Mouse (Mus musculus) heart, postnatal 10 days (tissue): ENCODE measurements around the gene Gm45234. TPM values are rescaled to one million over a fixed set of nuclear protein-coding genes. Genes with fewer than 3 reads are reported as not detected.
"Not testable (repeated sequence)": the region's sequence is repeated elsewhere in the genome, so short reads cannot be mapped to it uniquely, and the experiment has no call there.

Experiments used
- DNase-seq, 2 experiments: peaks; one replicate each; pipeline ENCODE4 v3.0.0; 2021
- intact Hi-C: fragments of 180-260 bp; cut with DNase I; formaldehyde crosslinking; loops from one replicate; pipeline ENCODE4 v1.15.1; 2025
- total RNA-seq, 2 experiments: library from RNA; stranded (reverse); gene quantifications; 2 replicates each; pipeline ENCODE4 v1.2.3; 2021

The Gm45234 gene
- under 1 TPM in 1 of 2 experiments, not detected in 1; 0.98 TPM for total RNA-seq

DNA sequence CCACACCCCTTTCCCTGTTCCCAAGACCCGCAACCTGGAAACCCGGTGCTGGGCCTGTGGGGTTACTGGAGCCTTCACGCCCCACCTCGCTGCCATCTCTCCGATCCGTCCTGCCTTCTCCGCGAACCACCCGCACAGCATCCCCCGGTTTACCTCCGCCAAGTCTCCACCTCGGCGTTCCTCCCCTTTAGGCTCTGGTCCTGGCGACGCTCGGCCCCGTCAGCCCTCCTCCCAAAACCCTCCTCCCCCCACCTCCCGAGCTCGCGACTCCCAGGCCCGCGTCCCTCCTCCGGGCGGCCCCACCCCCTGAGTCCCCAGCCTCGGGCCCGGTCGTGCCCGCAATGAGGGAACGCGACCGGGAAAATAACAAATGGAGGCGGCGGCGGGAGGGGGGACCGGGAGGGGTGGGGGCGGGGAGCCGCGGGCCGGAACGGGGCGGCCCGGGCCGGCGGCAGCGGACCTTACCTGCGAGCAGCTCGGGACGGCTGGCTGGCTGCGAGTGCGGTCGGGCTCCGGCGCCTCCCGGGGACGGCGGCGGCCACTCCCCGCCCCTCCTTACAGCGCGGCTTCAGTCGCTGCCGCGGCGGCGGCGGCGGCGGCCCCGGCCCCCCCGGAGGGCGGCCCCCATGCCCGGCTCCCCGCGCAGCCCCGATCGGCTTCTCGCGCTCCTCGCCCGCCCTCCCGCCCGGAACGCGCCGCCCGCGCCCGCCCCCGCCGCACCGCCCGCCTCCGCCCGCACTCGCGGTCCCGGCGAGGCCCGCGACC, at the start of gene Gm45234, which contains the start of gene Atn1:
Gm45234 (minus strand) TSS at position 191 of the 765 bp plus-strand sequence.
Atn1 (minus strand) TSS at position 694 of the 765 bp plus-strand sequence.
- DNase-seq, result peak; percentile 79 to 82
- intact Hi-C loops, result loop anchor here (5.0 to 10.0 kb wide), 3 partner anchors 51 to 261 kb away; partner anchors contain the start of genes C1rl, Lpcat3 and Spsb2

DNA sequence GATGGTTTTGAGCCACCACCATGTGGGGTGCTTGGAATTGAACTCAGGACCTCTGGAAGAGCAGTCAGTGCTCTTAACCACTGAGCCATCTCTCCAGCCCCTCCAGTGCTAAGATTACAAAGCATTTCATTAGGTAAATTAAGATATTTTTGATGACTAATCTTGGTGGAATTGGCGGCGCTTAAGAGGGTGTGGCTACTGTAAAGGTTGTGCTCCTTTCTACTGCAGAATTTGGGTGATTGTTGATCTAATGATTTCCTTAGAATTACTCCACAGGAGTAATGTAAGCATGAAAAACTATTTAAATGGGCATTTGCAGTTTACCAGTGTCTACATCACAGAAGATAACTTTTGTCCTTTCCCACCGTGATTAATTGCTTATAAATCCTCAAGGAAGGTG, 48.5 kb upstream of the Gm45234 start:
- intact Hi-C loops, result no loop called here
- no peak for DNase-seq

DNA sequence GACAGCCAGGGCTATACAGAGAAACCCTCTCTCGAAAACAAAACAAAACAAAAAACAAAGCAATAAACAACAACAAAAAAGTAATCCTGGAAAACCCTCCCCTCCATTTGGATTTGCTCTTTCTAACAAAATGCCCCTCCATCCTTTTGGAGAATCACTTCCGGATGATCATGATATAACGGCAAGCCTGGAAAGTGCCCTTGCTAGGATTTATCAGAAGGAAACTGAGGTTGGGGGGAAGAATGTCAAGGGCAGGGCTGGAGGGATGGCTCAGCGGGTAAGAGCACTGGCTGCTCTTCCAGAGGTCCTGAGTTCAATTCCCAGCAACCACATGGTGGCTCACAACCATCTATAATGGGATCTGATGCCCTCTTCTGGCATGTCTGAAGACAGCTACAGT, 47.9 kb upstream of the Gm45234 start:
- intact Hi-C loops, result not testable (repeated sequence)

DNA sequence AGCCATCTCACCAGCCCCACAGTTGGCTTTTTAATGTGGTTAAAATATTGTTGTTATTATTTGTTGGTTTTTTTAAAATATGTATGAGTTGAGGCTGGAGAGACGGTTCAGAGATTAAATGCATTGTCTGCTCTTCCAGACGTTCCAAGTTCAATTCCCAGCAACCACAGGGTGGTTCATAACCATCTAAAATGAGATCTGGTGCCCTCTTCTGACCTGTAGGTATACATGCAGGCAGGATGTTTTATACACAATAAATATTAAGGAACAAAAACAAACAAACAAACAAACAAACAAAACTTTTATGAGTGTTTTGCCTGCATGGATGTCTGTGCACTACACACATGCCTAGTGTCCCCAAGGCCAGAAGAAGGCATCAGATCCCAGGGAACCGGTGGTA, 47.2 kb upstream of the Gm45234 start:
- intact Hi-C loops, result no loop called here
- no peak for DNase-seq

More for the DNA sequence above, 47.9 kb upstream of the Gm45234 start:
- not testable (repeated sequence) for DNase-seq

DNA sequence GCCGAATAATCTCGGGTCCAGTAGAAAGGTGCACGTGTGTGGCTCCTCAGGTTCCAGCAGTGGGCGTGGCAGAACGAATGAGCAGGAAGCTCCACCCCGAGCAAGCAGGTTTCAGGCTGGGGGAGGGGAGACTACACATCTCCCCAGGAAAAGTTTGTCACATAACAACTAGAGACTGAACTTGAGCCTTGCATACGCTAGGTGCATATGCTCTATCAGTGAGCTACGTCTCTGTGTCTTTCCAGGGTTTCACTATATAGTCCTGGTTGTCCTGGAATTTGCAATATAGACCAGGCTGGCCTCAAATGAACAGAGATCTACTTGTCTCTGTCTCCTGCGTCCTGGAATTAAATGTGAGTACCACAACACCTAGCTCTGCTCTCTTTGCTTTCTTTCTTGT, 46.6 kb upstream of the Gm45234 start:
- intact Hi-C loops, result not testable (repeated sequence)

DNA sequence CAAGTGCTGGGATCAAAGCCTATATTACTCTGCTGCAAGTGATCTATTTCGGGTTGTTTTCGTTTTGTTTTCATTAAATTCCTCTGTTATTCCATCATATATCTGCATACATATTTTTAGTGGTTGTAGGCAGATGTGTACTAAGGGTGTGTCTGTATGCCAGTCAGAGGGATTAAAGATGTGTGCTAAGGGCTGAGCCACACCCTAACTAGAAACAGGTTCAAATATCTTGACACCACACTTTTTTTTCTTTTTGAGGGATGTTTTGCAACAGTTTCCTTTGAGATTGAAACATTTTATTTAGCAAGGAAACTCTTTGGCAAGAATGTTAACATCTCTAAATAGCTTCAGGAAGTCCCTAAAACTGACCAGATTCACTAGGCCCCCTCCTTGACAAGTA, 40.4 kb upstream of the Gm45234 start:
- no peak for DNase-seq
- intact Hi-C loops, result no loop called here

More for the DNA sequence above, 46.6 kb upstream of the Gm45234 start:
- DNase-seq, result not testable (repeated sequence)

DNA sequence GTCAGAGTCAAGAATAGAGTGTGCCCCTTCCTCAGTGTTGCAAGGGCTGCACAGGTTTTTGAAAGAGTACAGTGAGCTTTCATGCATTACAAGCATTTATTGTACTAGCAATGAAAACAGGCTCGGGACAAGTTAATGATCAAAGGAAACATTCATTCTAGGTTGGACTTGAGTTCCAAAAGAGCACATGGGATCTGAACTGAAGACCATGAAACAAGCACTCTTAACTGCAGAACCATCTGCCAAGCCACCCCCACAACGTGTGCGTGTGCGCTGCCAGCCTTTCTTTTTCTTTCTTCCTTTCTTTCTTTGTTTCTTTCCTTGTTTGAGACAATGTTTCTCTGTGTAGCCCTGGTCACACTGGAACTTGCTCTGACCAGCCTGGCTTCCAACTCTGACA, 40.0 kb upstream of the Gm45234 start:
- DNase-seq, result no peak
- intact Hi-C loops, result no loop called here

DNA sequence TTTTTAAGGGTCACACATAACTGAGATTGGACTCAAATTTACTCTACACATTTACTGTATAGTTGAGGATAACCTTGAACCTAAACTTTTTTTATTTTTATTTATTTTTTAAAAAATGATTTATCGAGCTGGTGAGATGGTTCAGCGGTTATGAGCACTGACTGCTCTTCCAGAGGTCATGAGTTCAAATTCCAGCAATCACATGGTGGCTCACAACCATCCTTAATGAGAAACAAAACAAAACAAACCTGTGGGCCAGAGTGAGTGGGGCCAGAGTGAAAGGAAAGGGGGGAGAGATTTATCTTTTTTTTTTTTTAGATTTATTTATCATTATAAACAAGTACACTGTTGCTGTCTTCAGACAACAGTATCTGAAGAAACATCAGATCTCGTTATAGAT, 36.1 kb upstream of the Gm45234 start:
- intact Hi-C loops, result no loop called here
- DNase-seq, result no peak

DNA sequence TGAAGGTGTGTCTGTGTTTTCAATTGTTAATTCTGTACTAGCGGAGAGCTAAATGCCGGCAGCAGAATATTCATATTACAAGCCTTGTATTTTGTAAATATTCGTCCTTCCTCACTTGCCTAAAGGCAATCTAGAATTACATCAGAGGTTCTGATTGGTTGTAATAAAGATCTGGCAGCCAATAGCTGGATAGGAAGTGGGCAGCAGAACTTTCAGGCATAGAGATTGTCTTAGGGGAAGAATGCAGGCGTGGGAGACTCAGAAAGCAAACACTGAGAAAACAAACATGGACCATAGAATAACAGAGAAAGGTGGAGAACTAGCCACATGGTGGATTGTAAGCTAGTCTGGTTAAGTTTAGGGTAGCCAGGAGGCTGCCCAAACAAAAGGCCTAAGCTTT, 34.3 kb upstream of the Gm45234 start:
- intact Hi-C loops, result no loop called here
- no peak for DNase-seq

DNA sequence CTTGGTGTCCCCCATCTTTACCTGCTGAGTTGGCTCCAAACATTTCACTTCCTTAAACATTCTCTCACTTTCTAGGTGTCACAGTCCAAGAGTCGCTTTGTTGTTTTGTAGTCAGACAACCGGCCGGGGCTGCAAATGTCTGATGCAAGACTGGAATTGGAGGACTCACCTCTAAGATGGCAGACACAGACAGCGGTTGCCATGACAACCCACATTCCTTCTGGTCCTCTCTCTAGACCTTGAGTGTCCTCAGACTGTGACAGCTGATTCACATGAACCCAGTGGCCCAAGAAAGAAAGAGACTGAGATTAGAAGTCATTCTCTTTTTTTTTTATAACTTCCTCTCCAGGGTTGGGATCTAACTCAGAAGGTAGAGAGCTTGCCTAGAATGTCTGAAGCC, 33.7 kb upstream of the Gm45234 start:
- intact Hi-C loops, result no loop called here
- no peak for DNase-seq

DNA sequence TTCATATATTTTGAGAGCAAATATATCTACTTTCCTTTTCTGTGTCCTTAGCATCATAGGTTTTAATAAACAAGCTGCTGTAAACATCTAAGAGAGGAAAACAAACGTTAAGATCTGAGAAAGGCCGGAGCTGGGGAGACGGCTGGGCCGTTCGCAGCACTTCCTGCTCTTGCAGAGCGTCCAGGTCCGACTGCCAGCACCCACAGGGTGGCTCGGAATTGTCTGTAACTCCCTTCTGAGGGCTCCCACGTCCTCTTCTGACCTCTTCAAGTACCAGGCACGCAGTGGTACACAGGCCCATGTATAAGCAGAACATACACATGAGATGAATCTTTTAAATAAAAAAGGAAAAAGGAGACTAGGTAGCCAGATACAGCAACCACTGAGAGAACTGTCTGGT, 31.9 kb upstream of the Gm45234 start:
- DNase-seq, result no peak
- intact Hi-C loops, result no loop called here

DNA sequence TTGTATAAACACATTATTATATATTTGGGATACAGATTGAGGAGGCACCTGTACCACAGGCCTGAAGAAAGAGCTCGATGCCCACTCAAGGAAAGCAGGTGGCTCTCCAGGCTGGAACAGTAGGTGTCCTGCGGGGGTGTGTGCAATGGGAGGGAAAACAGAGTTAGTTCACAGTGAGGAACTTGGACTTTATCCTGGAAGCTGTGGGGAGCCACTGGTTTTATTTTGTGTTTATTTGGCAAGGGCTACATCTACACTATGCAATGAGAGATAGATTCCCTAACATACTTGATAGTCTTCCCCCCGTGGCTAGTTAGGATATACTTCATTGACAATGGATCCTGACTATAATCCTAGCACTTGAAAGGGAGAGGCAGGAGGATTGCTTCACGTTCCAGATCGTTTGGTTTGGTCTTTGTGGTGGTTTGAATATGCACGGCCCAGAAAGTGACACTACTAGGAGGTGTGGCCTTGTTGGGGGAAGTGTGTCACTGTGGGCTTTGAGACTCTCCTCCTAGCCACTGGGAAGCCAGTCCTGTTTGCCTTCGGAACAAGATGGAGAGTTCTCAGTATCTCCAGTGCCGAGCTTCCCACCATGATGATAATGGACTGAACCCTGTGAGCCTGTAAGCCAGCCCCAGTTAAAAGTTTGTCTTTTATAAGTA, 31.1 kb upstream of the Gm45234 start:
- no peak for DNase-seq
- intact Hi-C loops, result no loop called here

DNA sequence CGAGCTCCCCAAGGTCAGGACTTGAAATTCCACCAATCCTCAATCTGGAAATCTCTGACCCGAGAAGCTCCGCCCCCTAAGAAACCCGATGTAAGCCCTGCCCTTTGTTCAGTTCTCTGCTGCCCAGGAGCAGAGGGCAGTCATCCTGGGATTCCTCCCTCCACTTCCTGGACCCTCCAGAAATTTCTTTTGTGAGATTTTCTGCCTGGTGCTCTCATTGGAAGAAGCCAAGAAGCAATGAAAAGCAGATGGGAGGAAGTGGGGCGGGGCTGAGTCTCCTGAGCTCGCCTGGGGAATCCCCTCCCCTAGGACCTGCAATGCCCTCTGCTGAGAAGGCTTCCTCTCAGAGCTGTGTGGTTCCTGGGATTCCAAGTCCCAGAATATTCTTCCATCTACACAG, 26.6 kb upstream of the Gm45234 start:
- intact Hi-C loops, result no loop called here
- DNase-seq, result peak; percentile 34 to 56

DNA sequence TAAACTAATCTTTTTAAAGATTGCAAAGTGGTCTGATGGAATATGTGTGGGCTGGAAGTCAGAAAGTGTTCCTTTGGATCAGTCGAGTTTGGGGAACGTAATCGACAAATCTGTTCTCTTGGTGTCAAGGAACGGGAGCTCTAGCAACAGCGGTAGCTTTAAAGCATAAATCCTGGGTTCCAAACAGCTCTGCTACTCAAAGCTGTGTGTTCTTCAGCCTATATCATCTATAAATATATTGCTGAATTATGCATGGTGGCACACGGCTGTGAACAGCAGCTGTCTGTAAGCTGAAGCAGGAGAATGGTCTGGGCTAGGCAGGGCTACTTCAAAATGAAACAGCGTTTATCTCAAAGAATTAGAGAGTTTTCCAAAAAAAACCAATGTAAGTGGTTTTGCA, 25.1 kb upstream of the Gm45234 start:
- intact Hi-C loops, result no loop called here
- DNase-seq, result no peak

DNA sequence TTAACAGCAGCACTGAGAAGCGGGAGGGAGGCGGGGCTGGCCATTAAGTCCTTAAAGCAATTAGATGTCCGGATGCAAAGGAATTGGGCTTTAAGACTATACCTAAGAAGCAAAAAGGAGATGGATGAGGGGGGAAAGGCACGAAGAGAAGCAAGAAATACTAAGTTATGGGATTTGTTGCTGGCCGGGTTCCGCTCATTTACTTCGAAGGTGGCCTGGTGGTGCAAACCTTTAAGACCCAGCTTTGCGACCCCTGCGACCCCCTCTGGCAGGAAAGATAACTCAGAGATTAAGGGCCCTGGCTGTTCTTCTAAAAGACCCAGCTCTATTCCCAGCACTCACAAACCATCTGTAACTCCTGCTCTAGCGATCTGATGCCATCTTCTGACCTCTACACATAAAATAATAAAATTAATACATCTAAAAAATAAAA, 24.2 kb upstream of the Gm45234 start:
- DNase-seq, result no peak

DNA sequence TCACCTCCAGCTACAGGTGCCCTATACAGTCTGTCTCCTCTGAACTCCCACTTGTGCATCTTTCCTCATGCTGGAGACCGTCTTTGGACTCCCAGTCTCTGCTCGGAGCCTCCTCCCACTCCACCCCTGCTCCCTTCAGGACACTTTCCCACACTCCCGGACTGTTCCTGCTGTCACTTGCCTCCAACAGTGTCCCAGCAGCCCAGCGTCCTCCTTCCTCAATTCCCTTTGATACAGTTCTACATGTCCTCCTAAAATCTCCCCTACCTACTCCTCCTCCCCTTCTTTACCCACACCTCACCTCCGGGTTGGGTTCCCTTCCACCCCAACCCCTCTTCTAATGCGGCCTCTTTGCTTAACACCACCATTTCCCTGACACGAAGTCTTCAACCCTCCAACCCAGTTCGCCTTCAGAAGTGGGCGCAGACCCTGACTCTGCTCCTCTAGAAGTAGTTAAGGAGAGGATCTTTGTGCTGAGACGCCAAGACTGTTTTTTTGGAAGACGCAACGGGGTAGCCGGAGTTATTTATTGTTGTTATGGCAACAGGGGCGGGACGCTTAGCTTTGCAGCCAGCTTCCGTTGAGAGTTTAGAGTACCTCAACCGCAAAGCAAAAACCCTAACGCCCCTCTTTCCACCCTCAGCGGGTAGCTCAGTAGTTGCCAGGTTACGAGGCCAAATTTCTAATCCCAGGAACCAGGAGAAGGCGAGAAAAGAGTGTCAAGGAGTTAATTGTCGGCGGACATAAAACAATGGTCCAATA, 23.6 kb upstream of the Gm45234 start, which contains the start of gene Lrrc23:
Lrrc23 (minus strand) TSS at position 506 of the 762 bp plus-strand sequence.
- peak; percentile 59 to 68 for DNase-seq

More for the DNA sequence above, 24.2 kb upstream of the Gm45234 start:
- intact Hi-C loops, result no loop called here

DNA sequence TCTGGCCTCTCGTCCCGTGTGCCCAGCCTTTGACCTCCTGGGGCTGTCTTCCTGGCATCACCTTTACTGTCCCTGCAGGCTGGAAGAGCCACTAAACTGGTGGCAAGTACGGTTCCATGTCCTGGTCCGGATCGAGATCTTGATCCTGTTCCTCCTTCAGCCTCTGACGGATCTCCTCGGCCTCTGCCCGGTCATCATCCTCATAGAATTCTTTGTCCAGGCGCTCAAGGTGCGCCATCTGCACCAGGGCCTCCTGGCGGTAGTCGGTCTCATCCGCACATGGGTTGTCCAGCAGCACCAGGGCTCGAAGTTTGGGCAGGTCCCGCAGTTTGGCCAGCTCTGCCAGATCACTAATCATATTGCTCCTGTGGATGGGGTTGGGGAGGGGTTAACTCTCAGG, 14.7 kb upstream of the Gm45234 start:
- DNase-seq, result no peak
- intact Hi-C loops, result no loop called here

More for the DNA sequence above, 23.6 kb upstream of the Gm45234 start, which contains the start of gene Lrrc23:
- intact Hi-C loops, result no loop called here

DNA sequence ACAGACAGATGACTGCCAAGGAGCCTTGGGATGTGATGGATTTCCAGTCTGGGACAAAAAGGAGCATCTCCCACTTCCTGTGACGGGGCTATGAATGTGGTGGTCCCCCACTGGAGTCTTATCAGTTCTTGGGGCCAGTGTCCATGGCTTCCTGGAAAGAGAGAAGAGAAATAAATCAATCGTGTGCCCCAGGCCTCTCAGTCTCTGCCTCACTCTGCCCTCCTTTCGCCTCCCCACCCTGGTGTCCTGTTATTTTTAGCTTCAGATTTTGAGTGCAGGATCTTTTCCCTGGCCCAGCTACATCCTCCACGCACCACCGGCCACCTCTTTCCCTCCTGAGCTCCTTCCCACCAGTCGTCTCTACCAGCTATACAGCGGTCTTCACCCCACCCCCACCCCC, 14.2 kb upstream of the Gm45234 start:
- no peak for DNase-seq
- intact Hi-C loops, result no loop called here

DNA sequence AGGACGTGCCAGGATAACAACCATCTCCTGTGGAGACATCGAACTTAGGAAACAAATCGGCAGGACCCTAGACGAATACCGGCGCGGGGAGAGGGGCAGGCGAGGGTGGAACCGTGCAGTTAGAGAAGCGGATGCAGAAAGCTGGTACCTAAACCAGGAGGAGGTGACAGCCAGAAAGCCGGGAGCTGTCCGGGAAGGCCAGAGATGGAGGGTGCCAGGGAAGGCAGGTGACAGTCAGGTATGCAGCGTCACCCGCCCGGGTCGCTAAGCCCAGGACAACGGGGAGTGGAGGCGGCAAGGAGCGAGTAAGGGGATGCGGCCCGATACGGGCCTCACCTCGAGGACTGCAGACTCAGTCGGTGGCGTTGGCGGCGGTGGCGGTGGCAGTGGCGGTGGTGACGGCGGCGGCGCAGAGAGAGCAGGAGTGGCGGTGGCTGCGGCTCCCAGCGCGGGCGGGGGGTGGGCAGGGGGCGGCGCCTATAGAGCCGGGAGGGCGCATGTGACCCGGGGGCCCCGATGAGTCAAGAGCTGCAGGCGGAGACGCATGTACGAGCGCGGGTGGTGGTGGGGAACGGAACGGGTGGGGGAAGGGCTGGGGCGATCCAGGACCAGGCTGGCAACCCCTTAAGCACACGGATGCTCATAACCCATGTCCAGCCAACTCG, 13.4 kb upstream of the Gm45234 start, which contains the start of gene Eno2:
Eno2 (minus strand) TSS at position 573 of the 665 bp plus-strand sequence.
- peak; percentile 36 to 38 for DNase-seq

DNA sequence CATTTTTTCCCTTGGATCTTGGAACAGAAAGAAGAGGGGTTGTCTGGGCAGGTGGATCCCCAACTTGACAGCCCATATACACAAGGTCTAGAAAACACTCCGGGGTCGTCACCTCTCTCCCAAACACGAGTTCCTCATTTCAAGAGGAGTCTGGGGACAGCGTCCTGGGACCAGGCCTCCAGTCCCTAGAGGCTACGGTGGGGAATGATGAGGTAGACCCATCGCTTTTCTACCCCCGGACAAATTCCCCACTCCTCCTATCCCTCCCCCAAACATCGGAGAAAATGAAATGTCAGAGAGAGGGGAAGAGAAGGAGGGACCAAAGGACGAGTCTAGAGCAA, 12.9 kb upstream of the Gm45234 start:
- intact Hi-C loops, result no loop called here
- DNase-seq, result no peak

More for the DNA sequence above, 13.4 kb upstream of the Gm45234 start, which contains the start of gene Eno2:
- intact Hi-C loops, result no loop called here
